Mouse (Mus musculus) C2C12 (cell line): ENCODE measurements at regions not wholly inside any gene's neighbourhood (a gene's known extent, or its start where the extent isn't known, plus 50 kb on each side); places are given as distances from the start of the nearest gene placed in this dataset.

ENCODE experiments used
- CEBPB ChIP-seq: IDR thresholded peaks from one replicate; pipeline ENCODE4 v1.6.1; 2011; ENCODE audit warnings: low read depth, mild to moderate bottlenecking, control low read depth, moderate library complexity
- CTCF ChIP-seq: IDR thresholded peaks from one replicate; pipeline ENCODE4 v1.5.1; 2011; ENCODE audit not compliant: control insufficient read depth, insufficient read depth, insufficient read length
- FOSL1 ChIP-seq: IDR thresholded peaks from one replicate; pipeline ENCODE4 v1.8.0; 2011; ENCODE audit warnings: mild to moderate bottlenecking, low read length; ENCODE audit not compliant: poor library complexity, insufficient read depth, severe bottlenecking
- MAX ChIP-seq: IDR thresholded peaks from one replicate; pipeline ENCODE4 v1.6.1; 2011; ENCODE audit warnings: mild to moderate bottlenecking, control low read depth
- MYOD1 ChIP-seq: IDR thresholded peaks from one replicate; pipeline ENCODE4 v1.6.1; 2011; ENCODE audit warnings: low read depth; ENCODE audit not compliant: control insufficient read depth, insufficient read length

DNA sequence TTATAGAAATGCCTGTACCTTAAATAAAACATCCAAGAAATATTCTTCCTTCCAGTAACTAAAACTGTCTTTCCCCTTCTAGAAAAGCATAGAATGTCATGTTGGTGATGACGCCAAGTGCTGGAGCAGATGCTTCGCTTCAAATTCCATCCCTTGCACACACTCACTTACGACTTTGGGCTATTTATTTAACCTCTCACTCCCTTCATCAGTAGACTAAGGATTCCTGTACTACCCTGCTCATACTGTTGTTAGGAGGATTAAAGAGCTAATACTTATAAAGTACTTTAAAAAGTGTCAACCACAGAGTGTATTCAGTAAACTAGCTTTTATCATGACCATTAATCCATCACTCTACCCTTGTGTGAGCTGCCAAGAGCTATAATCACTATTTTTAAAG lies 296.8 kb upstream of the Cited2 start:
- TF ChIP-seq CTCF (no peak), MAX (no peak), FOSL1 (no peak), MYOD1 (no peak), CEBPB (no peak)
